Mouse (Mus musculus) left cerebral cortex, postnatal 36 days (tissue): ENCODE results near the gene Adat3. TPM values are rescaled to one million over a fixed set of nuclear protein-coding genes. Genes with fewer than 3 reads are reported as not detected.
A peak's percentile ranks its signal among the peaks of the same experiment; 100 is the strongest.

ENCODE experiments used
- DNase-seq, 2 experiments: peaks; one replicate each; pipeline ENCODE4 v3.0.0; 2021 to 2022; ENCODE audit warnings: low spot score in 2 of 2, mixed read lengths in 1 of 2
- intact Hi-C: fragments of 180-260 bp; cut with DNase I; formaldehyde crosslinking; loops from one replicate; pipeline ENCODE4 v1.15.1; 2025
- total RNA-seq, 2 experiments: library from RNA; stranded (reverse); gene quantifications; 2 replicates each; pipeline ENCODE4 v1.2.3; 2021

The Adat3 gene
- total RNA-seq, 2 experiments from 2014 or later: 1.7 to 4.0 TPM

- intact Hi-C loops: no loop called here
Observed at GRCm38 (mm10) chr10:80606306-80606705, 3.6 kb downstream of the Adat3 start.

GRCm38 (mm10) chr10:80606737-80607350 lies 4.2 kb downstream of the Adat3 start:
- DNase-seq: no peak
- intact Hi-C loops: no loop called here

More at GRCm38 (mm10) chr10:80606306-80606705, 3.6 kb downstream of the Adat3 start:
- DNase-seq: no peak

- intact Hi-C loops: no loop called here
- no peak for DNase-seq
Observed at GRCm38 (mm10) chr10:80608435-80608834, 5.8 kb downstream of the Adat3 start.

- intact Hi-C loops: no loop called here
- no peak for DNase-seq
Observed at GRCm38 (mm10) chr10:80609269-80609924, 6.7 kb downstream of the Adat3 start.

GRCm38 (mm10) chr10:80610116-80610785 lies 7.6 kb downstream of the Adat3 start:
- intact Hi-C loops: loop anchor here (5.0 kb wide), 1 partner anchor 77 kb away; no protein-coding TSS in a partner anchor
- no peak for DNase-seq

- no peak for DNase-seq
- intact Hi-C loops: loop anchor here (5.0 kb wide), 1 partner anchor 76 kb away; no protein-coding TSS in a partner anchor
Observed at GRCm38 (mm10) chr10:80611024-80611423, 8.3 kb downstream of the Adat3 start.

GRCm38 (mm10) chr10:80611905-80612304 lies 9.2 kb downstream of the Adat3 start:
- intact Hi-C loops: loop anchor here (5.0 kb wide), 1 partner anchor 75 kb away; no protein-coding TSS in a partner anchor
- no peak for DNase-seq

- intact Hi-C loops: loop anchor here (5.0 kb wide), 1 partner anchor 73 kb away; no protein-coding TSS in a partner anchor
Observed at GRCm38 (mm10) chr10:80613821-80614220, 11.1 kb downstream of the Adat3 start.

GRCm38 (mm10) chr10:80614351-80614750 lies 11.7 kb downstream of the Adat3 start:
- DNase-seq: no peak
- intact Hi-C loops: loop anchor here (5.0 kb wide), 1 partner anchor 73 kb away; no protein-coding TSS in a partner anchor

More at GRCm38 (mm10) chr10:80613821-80614220, 11.1 kb downstream of the Adat3 start:
- DNase-seq: no peak

- intact Hi-C loops: no loop called here
- DNase-seq: no peak
Observed at GRCm38 (mm10) chr10:80618181-80618580, 15.5 kb downstream of the Adat3 start.

- intact Hi-C loops: no loop called here
Observed at GRCm38 (mm10) chr10:80619465-80620244, 17.0 kb downstream of the Adat3 start.

GRCm38 (mm10) chr10:80620365-80620764 lies 17.7 kb downstream of the Adat3 start:
- intact Hi-C loops: no loop called here
- DNase-seq: no peak

More at GRCm38 (mm10) chr10:80619465-80620244, 17.0 kb downstream of the Adat3 start:
- no peak for DNase-seq

GRCm38 (mm10) chr10:80620796-80621689 lies 18.4 kb downstream of the Adat3 start:
- DNase-seq: no peak
- intact Hi-C loops: no loop called here

- DNase-seq: no peak
Observed at GRCm38 (mm10) chr10:80621690-80621939, 18.9 kb downstream of the Adat3 start.

GRCm38 (mm10) chr10:80621940-80622660 lies 19.4 kb downstream of the Adat3 start:
- DNase-seq: peak; percentile 99 to 100
- intact Hi-C loops: loop anchor here (2.0 kb wide), 3 partner anchors 35 to 55 kb away; partner anchors contain the start of genes Btbd2 and Klf16

More at GRCm38 (mm10) chr10:80621690-80621939, 18.9 kb downstream of the Adat3 start:
- intact Hi-C loops: no loop called here

GRCm38 (mm10) chr10:80622661-80623456 lies 20.2 kb downstream of the Adat3 start, which contains the start of gene Csnk1g2:
Gene Csnk1g2 (plus strand): TSS chr10:80622838.
- no peak for DNase-seq
- intact Hi-C loops: loop anchor here (2.0 kb wide), 3 partner anchors 34 to 54 kb away; partner anchors contain the start of genes Btbd2 and Klf16
